Mouse (Mus musculus) urinary bladder, postnatal 14 days (tissue): ENCODE measurements around the gene Car5a.

ENCODE experiments used
- DNase-seq: peaks from one replicate; pipeline ENCODE4 v3.0.0; 2021; ENCODE audit warnings: low spot score

Gene Car5a

GRCm38 (mm10) chr8:121906542-121907512 is 37.9 kb downstream of the Car5a start:
- peak; percentile 44 for DNase-seq

- no peak for DNase-seq
Observed at GRCm38 (mm10) chr8:121905864-121906263, 38.8 kb downstream of the Car5a start.

- DNase-seq: no peak
Observed at GRCm38 (mm10) chr8:121905420-121905819, 39.3 kb downstream of the Car5a start.

- DNase-seq: no peak
Observed at GRCm38 (mm10) chr8:121904999-121905398, 39.7 kb downstream of the Car5a start.

- DNase-seq: no peak
Observed at GRCm38 (mm10) chr8:121903977-121904376, 40.7 kb downstream of the Car5a start.

- peak; percentile 30 for DNase-seq
Observed at GRCm38 (mm10) chr8:121901498-121902236, 43.0 kb downstream of the Car5a start.

GRCm38 (mm10) chr8:121899180-121900044 is 45.3 kb downstream of the Car5a start:
- DNase-seq: no peak

- DNase-seq: peak; percentile 85
Observed at GRCm38 (mm10) chr8:121898401-121898931, 46.2 kb downstream of the Car5a start.

GRCm38 (mm10) chr8:121897871-121898381 is 46.8 kb downstream of the Car5a start:
- peak; percentile 33 for DNase-seq

GRCm38 (mm10) chr8:121897205-121897604 is 47.5 kb downstream of the Car5a start:
- no peak for DNase-seq

- no peak for DNase-seq
Observed at GRCm38 (mm10) chr8:121896476-121897145, 48.1 kb downstream of the Car5a start.

- DNase-seq: no peak
Observed at GRCm38 (mm10) chr8:121895910-121896309, 48.8 kb downstream of the Car5a start.

- no peak for DNase-seq
Observed at GRCm38 (mm10) chr8:121892875-121893274, 51.8 kb downstream of the Car5a start.

- DNase-seq: no peak
Observed at GRCm38 (mm10) chr8:121889810-121890785, 54.6 kb downstream of the Car5a start.

- DNase-seq: no peak
Observed at GRCm38 (mm10) chr8:121889317-121889716, 55.4 kb downstream of the Car5a start.

GRCm38 (mm10) chr8:121887547-121887946 is 57.2 kb downstream of the Car5a start:
- DNase-seq: no peak

GRCm38 (mm10) chr8:121885433-121885832 is 59.3 kb downstream of the Car5a start:
- DNase-seq: no peak

GRCm38 (mm10) chr8:121885001-121885400 is 59.7 kb downstream of the Car5a start:
- no peak for DNase-seq

GRCm38 (mm10) chr8:121884181-121884580 is 60.5 kb downstream of the Car5a start:
- no peak for DNase-seq

GRCm38 (mm10) chr8:121881921-121882320 is 62.8 kb downstream of the Car5a start:
- DNase-seq: no peak
